Mouse (Mus musculus): ENCODE measurements around the gene Inpp5a. TPM values are rescaled to one million over a fixed set of nuclear protein-coding genes. Genes with fewer than 3 reads are reported as not detected.
A peak's percentile ranks its signal among the peaks of the same experiment; 100 is the strongest.

Gene Inpp5a
- polyA plus RNA-seq, 1 experiment: 17.6 TPM

- peak; percentile 31 for DNase-seq (ENCODE audit: low read depth)
- no peak for TF ChIP-seq CTCF (IDR thresholded peaks at IDR 0.05; ENCODE audit: borderline replicate concordance, extremely low read depth, insufficient read depth, insufficient read length)
- no peak for TF ChIP-seq POLR2A (IDR thresholded peaks at IDR 0.05; ENCODE audit: borderline replicate concordance, extremely low read depth, insufficient read depth, insufficient read length, poor library complexity, severe bottlenecking)
Observed at GRCm38 (mm10) chr7:139469457-139469856, 80.5 kb downstream of the Inpp5a start.

GRCm38 (mm10) chr7:139470481-139470880 lies 81.6 kb downstream of the Inpp5a start:
- DNase-seq (ENCODE audit: low read depth): no peak
- TF ChIP-seq POLR2A (IDR thresholded peaks at IDR 0.05; ENCODE audit: borderline replicate concordance, extremely low read depth, insufficient read depth, insufficient read length, poor library complexity, severe bottlenecking): no peak
- no peak for TF ChIP-seq CTCF (IDR thresholded peaks at IDR 0.05; ENCODE audit: borderline replicate concordance, extremely low read depth, insufficient read depth, insufficient read length)

GRCm38 (mm10) chr7:139472052-139472451 lies 83.1 kb downstream of the Inpp5a start:
- TF ChIP-seq POLR2A (IDR thresholded peaks at IDR 0.05; ENCODE audit: borderline replicate concordance, extremely low read depth, insufficient read depth, insufficient read length, poor library complexity, severe bottlenecking): no peak
- TF ChIP-seq CTCF (IDR thresholded peaks at IDR 0.05; ENCODE audit: borderline replicate concordance, extremely low read depth, insufficient read depth, insufficient read length): no peak
- DNase-seq (ENCODE audit: low read depth): no peak

GRCm38 (mm10) chr7:139472865-139473549 lies 84.1 kb downstream of the Inpp5a start:
- TF ChIP-seq POLR2A (IDR thresholded peaks at IDR 0.05; ENCODE audit: borderline replicate concordance, extremely low read depth, insufficient read depth, insufficient read length, poor library complexity, severe bottlenecking) (no peak), CTCF (IDR thresholded peaks at IDR 0.05; ENCODE audit: borderline replicate concordance, extremely low read depth, insufficient read depth, insufficient read length) (peak; percentile 98)
- peak; percentile 88 for DNase-seq (ENCODE audit: low read depth)

- DNase-seq (ENCODE audit: low read depth): no peak
Observed at GRCm38 (mm10) chr7:139475896-139476295, 87.0 kb downstream of the Inpp5a start.

GRCm38 (mm10) chr7:139476700-139477099 lies 87.8 kb downstream of the Inpp5a start:
- TF ChIP-seq CTCF (IDR thresholded peaks at IDR 0.05; ENCODE audit: borderline replicate concordance, extremely low read depth, insufficient read depth, insufficient read length) (no peak), POLR2A (IDR thresholded peaks at IDR 0.05; ENCODE audit: borderline replicate concordance, extremely low read depth, insufficient read depth, insufficient read length, poor library complexity, severe bottlenecking) (no peak)
- no peak for DNase-seq (ENCODE audit: low read depth)

More at GRCm38 (mm10) chr7:139475896-139476295, 87.0 kb downstream of the Inpp5a start:
- TF ChIP-seq CTCF (IDR thresholded peaks at IDR 0.05; ENCODE audit: borderline replicate concordance, extremely low read depth, insufficient read depth, insufficient read length): peak; percentile 43; the same call in 1 of the 2 replicates
- no peak for TF ChIP-seq POLR2A (IDR thresholded peaks at IDR 0.05; ENCODE audit: borderline replicate concordance, extremely low read depth, insufficient read depth, insufficient read length, poor library complexity, severe bottlenecking)

- TF ChIP-seq CTCF (IDR thresholded peaks at IDR 0.05; ENCODE audit: borderline replicate concordance, extremely low read depth, insufficient read depth, insufficient read length) (no peak), POLR2A (IDR thresholded peaks at IDR 0.05; ENCODE audit: borderline replicate concordance, extremely low read depth, insufficient read depth, insufficient read length, poor library complexity, severe bottlenecking) (no peak)
- no peak for DNase-seq (ENCODE audit: low read depth)
Observed at GRCm38 (mm10) chr7:139477748-139478147, 88.8 kb downstream of the Inpp5a start.

- TF ChIP-seq CTCF (IDR thresholded peaks at IDR 0.05; ENCODE audit: borderline replicate concordance, extremely low read depth, insufficient read depth, insufficient read length) (no peak), POLR2A (IDR thresholded peaks at IDR 0.05; ENCODE audit: borderline replicate concordance, extremely low read depth, insufficient read depth, insufficient read length, poor library complexity, severe bottlenecking) (no peak)
- no peak for DNase-seq (ENCODE audit: low read depth)
Observed at GRCm38 (mm10) chr7:139479077-139479476, 90.2 kb downstream of the Inpp5a start.

- TF ChIP-seq CTCF (IDR thresholded peaks at IDR 0.05; ENCODE audit: borderline replicate concordance, extremely low read depth, insufficient read depth, insufficient read length): no peak
- no peak for TF ChIP-seq POLR2A (IDR thresholded peaks at IDR 0.05; ENCODE audit: borderline replicate concordance, extremely low read depth, insufficient read depth, insufficient read length, poor library complexity, severe bottlenecking)
- DNase-seq (ENCODE audit: low read depth): no peak
Observed at GRCm38 (mm10) chr7:139479626-139480025, 90.7 kb downstream of the Inpp5a start.

GRCm38 (mm10) chr7:139484206-139484955 lies 95.5 kb downstream of the Inpp5a start:
- TF ChIP-seq POLR2A (IDR thresholded peaks at IDR 0.05; ENCODE audit: borderline replicate concordance, extremely low read depth, insufficient read depth, insufficient read length, poor library complexity, severe bottlenecking): no peak
- TF ChIP-seq CTCF (IDR thresholded peaks at IDR 0.05; ENCODE audit: borderline replicate concordance, extremely low read depth, insufficient read depth, insufficient read length): peak; percentile 88
- peak; percentile 88 for DNase-seq (ENCODE audit: low read depth)

- TF ChIP-seq CTCF (IDR thresholded peaks at IDR 0.05; ENCODE audit: borderline replicate concordance, extremely low read depth, insufficient read depth, insufficient read length): no peak
- TF ChIP-seq POLR2A (IDR thresholded peaks at IDR 0.05; ENCODE audit: borderline replicate concordance, extremely low read depth, insufficient read depth, insufficient read length, poor library complexity, severe bottlenecking): no peak
- DNase-seq (ENCODE audit: low read depth): no peak
Observed at GRCm38 (mm10) chr7:139489721-139490211, 100.9 kb downstream of the Inpp5a start.

All from brain, embryonic 14.5 days (tissue).